Mouse (Mus musculus) liver, adult 2 months (tissue): ENCODE data around the gene 9530068E07Rik. TPM values are rescaled to one million over a fixed set of nuclear protein-coding genes. Genes with fewer than 3 reads are reported as not detected.

ENCODE experiments used
- DNase-seq: peaks from one replicate; pipeline ENCODE4 v3.0.0-alpha.2; 2011; ENCODE audit warnings: low read depth, low spot score; ENCODE audit errors: extremely low read depth
- H3K27ac ChIP-seq: fragments of 200-500 bp; replicated peaks from 2 replicates; pipeline ENCODE4 v1.5.1; 2012; ENCODE audit warnings: low read depth, mild to moderate bottlenecking, control low read depth, inconsistent platforms, low read length; ENCODE audit not compliant: insufficient read depth
- H3K27me3 ChIP-seq: fragments of 200-500 bp; 2 replicates; pipeline ENCODE4 v1.6.1; 2012; ENCODE audit warnings: mild to moderate bottlenecking, moderate library complexity, low read length, inconsistent platforms; ENCODE audit not compliant: control insufficient read depth, insufficient read depth
- H3K36me3 ChIP-seq: fragments of 200-500 bp; 2 replicates; pipeline ENCODE4 v1.6.1; 2012; ENCODE audit warnings: low read length, inconsistent platforms; ENCODE audit not compliant: control insufficient read depth, insufficient read depth
- H3K4me1 ChIP-seq: fragments of 200-500 bp; 2 replicates; pipeline ENCODE4 v1.6.1; 2011; ENCODE audit warnings: low read length; ENCODE audit not compliant: control insufficient read depth, insufficient read depth
- H3K4me3 ChIP-seq: fragments of 200-500 bp; 2 replicates; pipeline ENCODE4 v1.5.1; 2011; ENCODE audit warnings: low read depth, mild to moderate bottlenecking, control low read depth, low read length, moderate library complexity; ENCODE audit not compliant: insufficient read depth
- H3K79me2 ChIP-seq: fragments of 200-500 bp; 2 replicates; pipeline ENCODE4 v1.6.1; 2012; ENCODE audit warnings: inconsistent platforms, mild to moderate bottlenecking, low read length, moderate library complexity; ENCODE audit not compliant: control insufficient read depth, insufficient read depth
- H3K9ac ChIP-seq: fragments of 200-500 bp; 2 replicates; pipeline ENCODE4 v1.6.1; 2012; ENCODE audit warnings: low read depth, mild to moderate bottlenecking, control low read depth, inconsistent platforms, low read length
- CTCF ChIP-seq: fragments of 200-500 bp; IDR thresholded peaks from 2 replicates; pipeline ENCODE4 v1.5.1; 2011; ENCODE audit warnings: low read depth, low read length, control low read depth
- POLR2A ChIP-seq: fragments of 200-500 bp; IDR thresholded peaks from 2 replicates; pipeline ENCODE4 v1.6.1; 2011; ENCODE audit warnings: low read length, control low read depth; ENCODE audit not compliant: insufficient read depth; ENCODE audit errors: extremely low read depth
- WGBS: fragments of 180-500 bp; shearing (Covaris S2); methylation state at CpG from one replicate; pipeline ENCODE4 v1.1.7; 2018; 5-methylcytosine and 5-hydroxymethylcytosine counted together
- polyA plus RNA-seq: library from polyadenylated mRNA; depleted of rRNA; stranded (reverse); fragments of >200 nt; gene quantifications from 2 replicates; pipeline ENCODE4 v1.2.3, GENCODE M21; 2012; rRNA removed
- total RNA-seq: library from RNA; depleted of rRNA; stranded (reverse); fragments of >200 nt; gene quantifications from 2 replicates; pipeline ENCODE4 v1.2.3, GENCODE M21; 2014; rRNA removed

9530068E07Rik gene
- total and polyA plus RNA-seq, 2 experiments = 110 to 111 TPM

DNA sequence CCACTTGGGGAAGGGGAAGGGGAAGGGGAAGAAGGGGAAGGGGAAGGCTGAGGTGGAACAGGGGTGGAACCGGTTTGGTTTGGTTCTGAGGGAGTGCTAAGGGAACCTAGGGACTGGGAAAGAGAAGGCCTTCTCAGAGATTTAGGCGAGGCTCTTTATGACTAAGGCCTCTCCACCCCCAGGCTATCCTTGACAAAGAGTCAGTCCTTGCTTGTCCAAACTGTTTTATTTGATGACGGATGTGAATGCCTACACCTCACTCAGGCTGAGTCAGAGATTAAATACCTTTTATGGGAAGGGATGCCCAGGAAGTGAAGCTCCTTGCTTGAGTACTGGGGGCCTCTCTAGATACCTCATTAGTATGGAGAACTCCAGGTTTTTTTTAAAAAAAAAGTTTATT is 52.8 kb downstream of the 9530068E07Rik start:
- Histone ChIP-seq H3K27me3 (no peaks in the 10 kb centered on the region), H3K4me3 (no peak overlapping the region), H3K27ac (no peak overlapping the region), H3K9ac (no peak overlapping the region), H3K79me2 (no peaks in the 10 kb centered on the region), H3K4me1 (no peaks in the 10 kb centered on the region), H3K36me3 (no peaks in the 10 kb centered on the region)
- 76% methylated on average over 3 of the region's 3 CpGs for WGBS
- TF ChIP-seq POLR2A (no peak), CTCF (no peak)
- no peak for DNase-seq

DNA sequence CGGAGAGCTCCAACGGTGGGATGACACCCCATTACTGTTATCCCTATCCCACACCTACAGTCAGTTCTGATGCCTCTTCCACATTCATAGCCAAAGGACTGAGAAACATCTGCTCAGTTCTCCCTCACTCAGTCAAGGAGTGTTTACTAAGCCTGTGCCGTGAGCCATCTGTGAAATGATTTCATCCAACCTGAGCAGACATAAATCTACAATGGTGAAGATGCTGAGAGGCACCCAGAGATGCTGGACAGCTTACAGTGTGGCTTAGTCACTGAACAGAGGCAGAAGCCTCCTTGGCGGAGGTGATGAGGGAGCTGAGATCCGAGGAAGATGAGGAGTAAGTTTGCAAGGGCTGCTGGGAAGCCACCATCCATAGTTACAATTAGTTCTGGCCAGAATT is 62.1 kb downstream of the 9530068E07Rik start:
- Histone ChIP-seq H3K9ac (no peak overlapping the region), H3K36me3 (no peaks in the 10 kb centered on the region), H3K4me1 (no peaks in the 10 kb centered on the region), H3K27ac (no peak overlapping the region), H3K4me3 (no peak overlapping the region), H3K79me2 (no peaks in the 10 kb centered on the region), H3K27me3 (no peaks in the 10 kb centered on the region)
- DNase-seq = no peak
- WGBS = 84% methylated on average over 5 of the region's 5 CpGs
- no peak for TF ChIP-seq POLR2A
- no peak for TF ChIP-seq CTCF

Other genes with a start within 250 kb of the 9530068E07Rik start
- gene Olfr1371, start 182.4 kb upstream of the 9530068E07Rik start, total RNA-seq = 0.18 TPM in 1 of 2 replicates, not detected in the other
- not detected in 2 replicates for gene Olfr1371, start 182.4 kb upstream of the 9530068E07Rik start, polyA plus RNA-seq
- 257 and 318 TPM in 2 replicates for gene Skp1a, start 164.4 kb upstream of the 9530068E07Rik start, total RNA-seq
- 26.0 and 37.2 TPM in 2 replicates for gene Skp1a, start 164.4 kb upstream of the 9530068E07Rik start, polyA plus RNA-seq
- gene Tcf7, start 113.4 kb upstream of the 9530068E07Rik start, total RNA-seq = 1.1 and 1.2 TPM in 2 replicates
- 5.7 and 7.5 TPM in 2 replicates for gene Tcf7, start 113.4 kb upstream of the 9530068E07Rik start, polyA plus RNA-seq
- 213 and 220 TPM in 2 replicates for gene Vdac1, start 35.6 kb upstream of the 9530068E07Rik start, total RNA-seq
- gene Vdac1, start 35.6 kb upstream of the 9530068E07Rik start, polyA plus RNA-seq = 71.7 and 75.9 TPM in 2 replicates